Mouse (Mus musculus): ENCODE results near the gene Siva1. TPM values are rescaled to one million over a fixed set of nuclear protein-coding genes. Genes with fewer than 3 reads are reported as not detected.
A peak's percentile ranks its signal among the peaks of the same experiment; 100 is the strongest.

The Siva1 gene
- polyA plus RNA-seq, 1 experiment from 2014 or later, result 129 TPM

DNA sequence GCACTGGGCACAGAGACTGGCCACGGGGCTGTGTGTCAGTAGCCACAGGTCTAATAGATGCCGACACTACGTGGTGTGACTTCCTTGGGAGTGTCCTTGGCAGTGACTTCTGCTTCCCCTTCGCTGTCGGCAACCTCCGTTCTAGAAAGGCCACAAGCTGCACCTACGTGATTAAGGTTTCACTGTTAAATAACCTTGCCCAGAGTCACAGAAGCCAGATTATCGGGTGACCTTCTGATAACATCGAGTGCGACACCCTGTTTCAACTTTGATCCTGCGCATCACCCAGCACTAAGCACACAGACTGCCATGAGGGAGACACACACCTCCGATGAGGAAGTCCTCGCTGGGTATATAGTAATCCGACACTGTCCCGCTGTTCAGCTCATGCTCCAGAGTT, 44.0 kb downstream of the Siva1 start:
- Histone ChIP-seq H3K4me2 (peak overlapping the region; percentile 12; the same call in 1 of the 2 replicates), H3K4me3 (no peak overlapping the region), H3K36me3 (no peaks in the 10 kb centered on the region), H3K9ac (no peak overlapping the region), H3K27me3 (replicated peaks) (peaks cover 20% of the 10 kb centered on the region), H3K27ac (replicated peaks) (no peak overlapping the region), H3K9me3 (0 out of 2 replicates have a peak, but pooled peaks cover 4% of the 10 kb centered on the region), H3K4me1 (peaks cover 18% of the 10 kb centered on the region)
- ATAC-seq (ENCODE audit: extremely low read depth, insufficient number of reproducible peaks, low FRiP score, low TSS enrichment), result no peak
- 45% methylated on average over 15 of the region's 15 CpGs for WGBS

GRCm38 (mm10) chr12:112693185-112694126, 49.0 kb downstream of the Siva1 start:
- Histone ChIP-seq H3K27ac (replicated peaks) (peak overlapping the region; percentile 87), H3K4me2 (peak overlapping the region; percentile 88), H3K4me1 (peaks cover 22% of the 10 kb centered on the region), H3K36me3 (no peaks in the 10 kb centered on the region), H3K9me3 (no peaks in the 10 kb centered on the region), H3K9ac (peak overlapping the region; percentile 97), H3K27me3 (replicated peaks) (peaks cover 33% of the 10 kb centered on the region), H3K4me3 (peak overlapping the region; percentile 79)
- ATAC-seq (ENCODE audit: extremely low read depth, insufficient number of reproducible peaks, low FRiP score, low TSS enrichment), result peak; percentile 83
- 2% methylated on average over 54 of the region's 54 CpGs for WGBS

DNA sequence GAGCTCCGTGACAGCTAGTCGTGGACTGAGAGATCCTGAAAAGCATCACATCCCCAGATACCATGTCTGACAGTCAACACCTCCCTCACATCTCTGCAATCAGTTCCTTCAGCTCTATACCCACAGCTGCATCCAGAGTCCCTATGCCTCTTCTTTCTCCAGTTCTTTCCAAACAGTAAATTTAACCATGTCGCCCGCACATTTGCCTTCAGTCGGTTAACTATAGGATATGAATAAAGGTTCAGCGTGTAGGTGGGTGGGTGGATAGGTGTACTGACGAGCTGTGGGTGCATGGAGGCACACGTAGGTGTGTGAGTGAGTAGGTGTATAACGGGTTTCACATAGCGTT, 49.6 kb downstream of the Siva1 start:
- H3K4me3 ChIP-seq, result peak overlapping the region; percentile 79
- peaks cover 16% of the 10 kb centered on the region for H3K4me1 ChIP-seq
- H3K27me3 ChIP-seq (replicated peaks), result peaks cover 32% of the 10 kb centered on the region
- WGBS, result 74% methylated on average over 10 of the region's 10 CpGs
- no peaks in the 10 kb centered on the region for H3K36me3 ChIP-seq
- no peaks in the 10 kb centered on the region for H3K9me3 ChIP-seq
- peak overlapping the region; percentile 87 for H3K27ac ChIP-seq (replicated peaks)
- no peak for ATAC-seq (ENCODE audit: extremely low read depth, insufficient number of reproducible peaks, low FRiP score, low TSS enrichment)
- H3K4me2 ChIP-seq, result peak overlapping the region; percentile 88
- peak overlapping the region; percentile 97 for H3K9ac ChIP-seq

DNA sequence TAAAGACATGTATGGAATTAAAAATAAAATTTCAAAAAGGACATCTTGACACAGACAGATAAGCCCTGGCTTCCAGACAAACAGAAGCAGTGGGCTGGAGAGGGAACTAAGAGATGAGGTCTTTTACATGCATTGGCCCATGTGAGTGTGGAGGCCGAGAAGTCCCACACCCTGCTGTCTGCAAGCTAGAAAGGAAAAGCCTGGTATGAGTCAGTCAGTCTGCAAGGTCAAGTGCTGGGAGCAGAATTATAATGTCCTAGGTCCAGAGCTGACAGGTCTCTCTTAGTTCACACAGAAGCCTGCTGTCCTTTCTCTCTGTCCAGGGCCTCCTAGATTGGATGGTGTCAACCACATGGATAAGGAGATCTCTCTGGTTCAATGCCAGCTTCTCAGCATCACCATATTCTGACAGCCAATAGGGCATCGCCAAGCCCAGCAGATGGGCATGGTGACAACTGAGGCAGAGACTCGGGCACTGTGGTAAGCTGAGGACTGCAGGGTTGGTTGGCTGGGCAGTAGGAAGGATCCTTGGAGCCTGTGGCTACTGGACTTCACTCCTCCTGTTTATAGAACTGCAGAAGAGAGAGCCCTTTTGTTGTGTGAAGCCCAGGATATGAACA, 52.4 kb downstream of the Siva1 start:
- Histone ChIP-seq H3K27me3 (replicated peaks) (peaks cover 55% of the 10 kb centered on the region), H3K27ac (replicated peaks) (no peak overlapping the region), H3K4me1 (peaks cover 27% of the 10 kb centered on the region), H3K9ac (no peak overlapping the region), H3K4me3 (no peak overlapping the region), H3K9me3 (no peaks in the 10 kb centered on the region), H3K36me3 (no peaks in the 10 kb centered on the region), H3K4me2 (no peak overlapping the region)
- no peak for ATAC-seq (ENCODE audit: extremely low read depth, insufficient number of reproducible peaks, low FRiP score, low TSS enrichment)
- WGBS, result 79% methylated on average over 3 of the region's 3 CpGs

Small RNA genes within 50 kb of the gene (microRNA-seq; reads per million reads assigned to microRNA genes)
- gene Mir6939, result not detected

Other genes starting within 250 kb of the Siva1 start
- 6.0 and 6.2 TPM in 2 replicates for gene A530016L24Rik, start 155.2 kb upstream of the Siva1 start, polyA plus RNA-seq (2015; fragmentation: Nextera tagmentation; extraction: Ambion mirVana)
- 0.62 and 0.70 TPM in 2 replicates for gene Tmem179, start 127.9 kb upstream of the Siva1 start, polyA plus RNA-seq (2015; fragmentation: Nextera tagmentation; extraction: Ambion mirVana)
- gene Inf2, start 55.9 kb upstream of the Siva1 start, polyA plus RNA-seq (2015; fragmentation: Nextera tagmentation; extraction: Ambion mirVana), result 3.2 TPM in 2 replicates
- 69.3 and 83.9 TPM in 2 replicates for gene Adssl1, start 24.6 kb upstream of the Siva1 start, polyA plus RNA-seq (2015; fragmentation: Nextera tagmentation; extraction: Ambion mirVana)
- 59.2 and 66.6 TPM in 2 replicates for gene Akt1, start 30.2 kb downstream of the Siva1 start, polyA plus RNA-seq (2015; fragmentation: Nextera tagmentation; extraction: Ambion mirVana)
- gene Zbtb42, start 34.1 kb downstream of the Siva1 start, polyA plus RNA-seq (2015; fragmentation: Nextera tagmentation; extraction: Ambion mirVana), result 5.8 and 6.2 TPM in 2 replicates
- 4.0 and 4.3 TPM in 2 replicates for gene Cep170b, start 75.8 kb downstream of the Siva1 start, polyA plus RNA-seq (2015; fragmentation: Nextera tagmentation; extraction: Ambion mirVana)
- 5.5 and 7.0 TPM in 2 replicates for gene Pld4, start 116.0 kb downstream of the Siva1 start, polyA plus RNA-seq (2015; fragmentation: Nextera tagmentation; extraction: Ambion mirVana)
- 1.1 and 1.2 TPM in 2 replicates for gene Ahnak2, start 158.0 kb downstream of the Siva1 start, polyA plus RNA-seq (2015; fragmentation: Nextera tagmentation; extraction: Ambion mirVana)
- 7.6 and 8.0 TPM in 2 replicates for gene Clba1, start 164.3 kb downstream of the Siva1 start, polyA plus RNA-seq (2015; fragmentation: Nextera tagmentation; extraction: Ambion mirVana)
- gene Cdca4, start 184.7 kb downstream of the Siva1 start, polyA plus RNA-seq (2015; fragmentation: Nextera tagmentation; extraction: Ambion mirVana), result 49.1 and 49.3 TPM in 2 replicates
- gene Gpr132, start 223.5 kb downstream of the Siva1 start, polyA plus RNA-seq (2015; fragmentation: Nextera tagmentation; extraction: Ambion mirVana), result 0.08 and 0.16 TPM in 2 replicates

All from heart, embryonic 13.5 days (tissue).